Mouse (Mus musculus): ENCODE results near the gene Fgfr2. TPM values are rescaled to one million over a fixed set of nuclear protein-coding genes. Genes with fewer than 3 reads are reported as not detected.
"Not testable (repeated sequence)": the region's sequence is repeated elsewhere in the genome, so short reads cannot be mapped to it uniquely, and the experiment has no call there.

Fgfr2 gene
- total RNA-seq, 2 experiments from 2014 or later = 0.26 to 0.51 TPM

GRCm38 (mm10) chr7:131541184-131542114 is 1581.7 kb downstream of the Fgfr2 start:
- no peak for ATAC-seq (ENCODE audit: poor library complexity, severe bottlenecking)

- ATAC-seq (ENCODE audit: poor library complexity, severe bottlenecking) = peak; percentile 87
Observed at GRCm38 (mm10) chr7:131539979-131540378, 1583.2 kb downstream of the Fgfr2 start.

- no peak for ATAC-seq (ENCODE audit: poor library complexity, severe bottlenecking)
Observed at GRCm38 (mm10) chr7:131503739-131504138, 1619.4 kb downstream of the Fgfr2 start.

GRCm38 (mm10) chr7:131478403-131478802 is 1644.7 kb downstream of the Fgfr2 start:
- ATAC-seq (ENCODE audit: poor library complexity, severe bottlenecking) = no peak

GRCm38 (mm10) chr7:131477140-131477539 is 1646.0 kb downstream of the Fgfr2 start:
- ATAC-seq (ENCODE audit: poor library complexity, severe bottlenecking) = no peak

GRCm38 (mm10) chr7:131471551-131471950 is 1651.6 kb downstream of the Fgfr2 start:
- ATAC-seq (ENCODE audit: poor library complexity, severe bottlenecking) = no peak

GRCm38 (mm10) chr7:131469506-131469905 is 1653.6 kb downstream of the Fgfr2 start:
- ATAC-seq (ENCODE audit: poor library complexity, severe bottlenecking) = peak; percentile 74

GRCm38 (mm10) chr7:131467312-131467711 is 1655.8 kb downstream of the Fgfr2 start:
- ATAC-seq (ENCODE audit: poor library complexity, severe bottlenecking) = no peak

- ATAC-seq (ENCODE audit: poor library complexity, severe bottlenecking) = no peak
Observed at GRCm38 (mm10) chr7:131465735-131466134, 1657.4 kb downstream of the Fgfr2 start.

- ATAC-seq (ENCODE audit: poor library complexity, severe bottlenecking) = no peak
Observed at GRCm38 (mm10) chr7:131465117-131465601, 1658.0 kb downstream of the Fgfr2 start.

- ATAC-seq (ENCODE audit: poor library complexity, severe bottlenecking) = no peak
Observed at GRCm38 (mm10) chr7:131456714-131457113, 1666.4 kb downstream of the Fgfr2 start.

GRCm38 (mm10) chr7:131437051-131437450 is 1686.1 kb downstream of the Fgfr2 start:
- ATAC-seq (ENCODE audit: poor library complexity, severe bottlenecking) = no peak

- no peak for ATAC-seq (ENCODE audit: poor library complexity, severe bottlenecking)
Observed at GRCm38 (mm10) chr7:131434276-131434675, 1688.9 kb downstream of the Fgfr2 start.

GRCm38 (mm10) chr7:131432244-131432643 is 1690.9 kb downstream of the Fgfr2 start:
- no peak for ATAC-seq (ENCODE audit: poor library complexity, severe bottlenecking)

GRCm38 (mm10) chr7:131427331-131427730 is 1695.8 kb downstream of the Fgfr2 start:
- no peak for ATAC-seq (ENCODE audit: poor library complexity, severe bottlenecking)

GRCm38 (mm10) chr7:131424912-131425311 is 1698.2 kb downstream of the Fgfr2 start:
- 0 out of 2 replicates have a peak, but pooled peaks have one; percentile 21 for ATAC-seq (ENCODE audit: poor library complexity, severe bottlenecking)

GRCm38 (mm10) chr7:131417605-131418004 is 1705.5 kb downstream of the Fgfr2 start:
- ATAC-seq (ENCODE audit: poor library complexity, severe bottlenecking) = no peak

GRCm38 (mm10) chr7:131416742-131417141 is 1706.4 kb downstream of the Fgfr2 start:
- not testable (repeated sequence) for ATAC-seq (ENCODE audit: poor library complexity, severe bottlenecking)

- no peak for ATAC-seq (ENCODE audit: poor library complexity, severe bottlenecking)
Observed at GRCm38 (mm10) chr7:131411941-131412270, 1711.2 kb downstream of the Fgfr2 start.

GRCm38 (mm10) chr7:131411221-131411940 is 1711.8 kb downstream of the Fgfr2 start:
- no peak for ATAC-seq (ENCODE audit: poor library complexity, severe bottlenecking)

- peak; percentile 98 for ATAC-seq (ENCODE audit: poor library complexity, severe bottlenecking)
Observed at GRCm38 (mm10) chr7:131410416-131411058, 1712.6 kb downstream of the Fgfr2 start, which contains the start of the genes Ikzf5 and Acadsb. Gene Ikzf5 (minus strand): TSS chr7:131410521. Gene Acadsb (plus strand): TSS chr7:131410601.
